Mouse (Mus musculus): ENCODE measurements around the gene Kif27.

The Kif27 gene

DNA sequence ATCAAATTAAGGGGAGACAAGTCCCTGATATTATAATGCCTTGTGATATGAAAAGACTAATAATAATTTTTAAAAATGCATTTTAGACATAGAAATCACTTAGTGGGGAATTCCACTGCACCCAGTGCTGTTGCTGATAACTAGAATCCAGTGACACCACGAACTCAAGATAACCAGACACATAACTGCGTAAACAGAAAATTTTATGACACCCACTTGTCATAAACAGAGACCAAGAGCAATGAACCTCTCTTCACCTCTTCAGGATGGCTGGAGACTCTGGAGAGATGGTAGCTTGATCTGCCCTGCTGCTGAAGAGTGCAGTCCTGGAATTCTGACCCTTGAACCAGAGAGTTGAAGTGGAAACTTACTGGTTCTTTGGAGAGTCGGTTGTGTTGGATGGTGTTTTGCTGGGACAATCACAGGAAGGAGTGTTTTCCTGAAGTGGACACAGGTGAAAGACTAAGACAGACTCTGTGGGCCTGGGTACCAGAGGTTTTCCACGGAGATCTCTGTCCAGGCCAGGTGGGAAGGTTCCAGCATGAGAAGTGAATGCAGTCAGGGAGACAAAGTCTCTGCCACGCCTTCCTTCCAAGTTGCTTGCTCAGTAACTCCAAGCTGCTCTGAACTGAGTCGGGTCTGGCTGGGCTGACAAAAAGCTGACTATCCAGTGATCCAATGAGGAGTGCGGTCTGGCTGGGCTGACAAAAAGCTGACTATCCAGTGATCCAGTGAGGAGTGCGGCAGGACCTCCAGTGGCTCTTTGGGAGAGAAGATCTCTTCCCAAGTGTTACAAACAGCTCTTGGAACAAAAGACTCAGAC is 5.6 kb upstream of the Kif27 start:
- no peak for DNase-seq (ENCODE audit: low spot score in 2 of 2)

DNA sequence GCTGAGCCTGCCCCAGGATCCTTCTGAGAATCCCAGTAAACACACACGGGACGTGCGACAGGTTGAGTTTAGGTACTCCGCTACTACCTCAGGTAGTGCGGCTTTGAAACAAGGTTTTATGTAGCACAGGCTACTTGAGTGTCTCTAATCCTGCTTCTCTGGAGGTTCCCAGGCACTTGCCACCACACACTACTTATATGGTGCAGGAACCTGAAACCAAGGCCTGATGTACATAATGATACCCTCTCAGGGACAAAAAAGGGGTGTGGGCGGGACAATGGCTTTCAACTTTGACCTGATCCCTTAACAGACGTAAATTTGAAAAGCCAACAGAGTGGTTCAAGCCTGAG is 357 bp upstream of the Kif27 start:
- no peak for DNase-seq (ENCODE audit: low spot score in 2 of 2)

DNA sequence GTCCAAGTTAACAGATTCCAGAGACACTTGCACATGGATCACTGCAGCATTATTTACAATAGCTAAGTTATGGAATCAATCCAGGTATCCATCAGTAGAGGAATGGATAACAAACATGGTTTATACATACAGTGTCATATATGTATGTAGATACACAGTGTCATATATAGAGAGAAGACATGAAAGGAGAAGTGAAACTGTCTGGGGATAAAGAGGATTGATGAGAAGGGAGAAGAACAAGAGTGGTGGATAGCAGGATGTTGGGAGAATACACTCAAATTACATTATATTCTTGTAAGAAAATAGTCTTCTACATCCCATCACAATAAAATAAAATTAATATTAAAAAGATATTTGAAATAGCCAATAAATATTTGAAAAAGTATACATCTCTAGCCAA is 5.9 kb downstream of the Kif27 start:
- no peak for DNase-seq (ENCODE audit: low spot score in 2 of 2)

DNA sequence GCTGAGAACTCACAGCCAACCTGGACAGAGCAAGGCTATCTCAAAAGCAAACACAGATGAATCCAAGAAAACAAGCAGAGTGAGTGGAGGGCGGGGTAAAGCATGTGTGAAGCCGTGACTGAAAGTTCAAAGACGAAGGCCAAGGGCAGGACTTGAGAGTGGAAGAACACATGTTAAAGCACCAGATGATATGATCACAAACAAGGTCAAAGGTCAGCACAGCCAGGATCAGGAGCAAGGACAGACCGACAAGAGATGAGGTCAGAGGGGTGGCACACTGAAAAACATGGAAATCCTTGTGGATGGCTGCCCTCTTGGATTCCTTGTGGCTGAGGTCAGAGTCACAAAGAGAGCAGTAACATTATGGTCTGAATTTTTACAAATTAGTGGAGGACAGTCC is 8.3 kb downstream of the Kif27 start:
- DNase-seq (ENCODE audit: low spot score in 2 of 2) = no peak

DNA sequence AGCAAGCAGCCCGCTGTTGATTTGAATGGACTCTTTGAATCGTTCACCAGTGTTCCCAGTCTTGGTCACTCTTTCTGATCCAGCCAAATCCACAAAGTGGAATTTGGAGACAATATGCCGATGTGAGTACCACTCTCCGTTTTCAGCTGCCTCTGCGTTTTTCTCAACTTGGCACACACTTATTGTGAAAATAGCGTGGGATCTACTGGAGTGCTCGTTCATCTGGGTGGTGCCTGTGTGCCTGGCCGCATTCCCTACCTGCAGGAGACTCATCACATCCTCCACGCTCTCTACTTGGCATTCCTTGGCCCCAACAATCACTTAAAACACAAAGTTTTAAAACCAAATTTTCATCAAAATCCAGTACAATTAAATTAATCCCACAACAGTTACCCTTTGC is 14.4 kb downstream of the Kif27 start:
- DNase-seq (ENCODE audit: low spot score in 2 of 2) = peak; percentile 15 to 45

DNA sequence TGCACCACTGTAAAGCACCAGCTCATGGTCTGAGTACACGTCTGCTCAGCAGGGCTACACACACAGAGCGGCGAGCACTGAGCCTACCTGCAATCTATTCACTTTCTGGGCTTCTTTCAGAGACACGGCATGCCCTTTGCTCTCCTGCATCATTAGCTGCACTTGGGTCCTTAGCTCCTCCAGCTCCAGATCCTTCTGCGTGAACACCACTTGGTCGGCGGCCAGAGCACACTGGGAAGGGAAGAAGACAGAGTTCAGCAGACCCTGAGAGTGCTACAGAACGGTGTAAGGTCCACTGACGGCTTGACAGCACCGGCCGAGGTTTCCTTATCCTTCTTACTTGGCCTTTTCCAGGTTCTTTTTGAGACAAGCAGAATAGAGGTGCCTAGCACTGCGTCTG is 21.5 kb downstream of the Kif27 start:
- DNase-seq (ENCODE audit: low spot score in 2 of 2) = no peak

DNA sequence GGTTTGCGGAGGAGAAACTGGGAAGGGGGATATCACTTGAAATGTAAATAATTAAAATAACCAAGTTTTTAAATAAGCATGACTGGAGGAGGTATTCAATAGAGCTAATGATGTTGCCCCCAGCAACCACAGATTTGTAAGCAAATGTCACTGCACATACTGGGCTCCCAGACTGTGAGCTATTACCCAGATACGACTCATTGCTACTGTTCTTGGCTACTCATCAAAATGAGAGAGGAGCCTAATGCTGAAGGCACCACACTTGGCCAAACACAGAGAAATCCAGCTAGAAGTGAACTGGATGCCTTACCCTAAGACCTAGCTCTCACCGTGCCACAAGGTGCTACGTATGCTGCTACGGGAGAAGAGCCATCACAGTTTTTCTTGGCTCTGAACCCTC is 24.8 kb downstream of the Kif27 start:
- no peak for DNase-seq (ENCODE audit: low spot score in 2 of 2)

DNA sequence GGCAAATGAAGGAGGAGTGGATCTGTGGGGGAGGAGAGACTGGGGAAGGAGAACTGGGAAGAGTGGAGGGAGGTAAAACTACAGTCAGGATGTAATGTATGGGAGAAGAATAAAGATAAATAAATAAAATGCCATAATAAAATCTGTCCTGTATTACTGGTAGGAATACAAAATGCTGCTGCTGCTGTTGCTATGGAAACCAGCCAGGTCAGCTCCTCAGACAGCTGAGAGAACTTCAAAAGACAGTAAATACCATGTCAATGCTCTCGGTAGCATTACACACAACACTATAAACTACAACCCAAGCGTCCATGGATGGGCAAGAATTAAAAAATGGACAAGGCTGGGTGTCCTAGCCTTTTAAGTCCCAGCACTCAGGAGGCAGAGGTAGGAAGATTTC is 41.2 kb downstream of the Kif27 start:
- DNase-seq (ENCODE audit: low spot score in 2 of 2) = no peak

DNA sequence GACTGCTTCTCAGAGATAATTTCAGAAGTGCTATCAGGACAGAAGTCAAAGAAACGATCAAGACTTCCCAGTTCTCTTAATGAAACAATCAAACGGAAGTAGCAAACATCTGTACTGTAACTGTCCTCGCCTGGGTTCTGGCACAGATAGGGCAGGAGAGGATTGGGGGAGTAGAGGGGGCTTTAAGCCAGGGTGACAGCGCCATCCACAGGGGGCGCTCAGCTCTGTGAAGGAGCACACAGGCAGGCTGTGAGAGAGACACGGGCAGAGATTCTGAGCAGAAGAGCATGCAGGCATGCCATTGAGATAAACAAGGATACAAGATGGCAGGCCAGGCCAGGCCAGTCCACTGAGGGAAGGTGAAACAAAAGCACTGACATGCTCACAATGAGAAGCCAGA is 43.9 kb downstream of the Kif27 start:
- no peak for DNase-seq (ENCODE audit: low spot score in 2 of 2)

DNA sequence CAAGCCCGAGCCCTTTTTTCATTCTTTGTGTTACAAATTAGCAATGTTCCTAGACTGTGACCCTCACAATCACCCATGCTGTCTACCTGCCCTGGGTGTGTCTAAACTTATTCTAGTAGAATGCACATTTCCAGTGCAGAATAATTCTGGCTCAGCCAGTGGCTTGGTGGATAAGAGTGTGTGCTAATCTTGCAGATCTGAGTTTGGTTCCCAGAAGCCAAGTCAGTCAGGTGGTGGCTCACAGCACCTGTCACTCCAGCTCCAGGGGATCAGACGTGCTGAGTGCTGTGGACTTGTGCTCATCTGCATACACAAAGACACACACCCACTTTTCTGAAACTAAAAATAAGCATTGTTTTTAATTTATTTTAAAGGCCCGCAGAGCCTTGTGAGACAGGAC is 45.2 kb downstream of the Kif27 start:
- no peak for DNase-seq (ENCODE audit: low spot score in 2 of 2)

DNA sequence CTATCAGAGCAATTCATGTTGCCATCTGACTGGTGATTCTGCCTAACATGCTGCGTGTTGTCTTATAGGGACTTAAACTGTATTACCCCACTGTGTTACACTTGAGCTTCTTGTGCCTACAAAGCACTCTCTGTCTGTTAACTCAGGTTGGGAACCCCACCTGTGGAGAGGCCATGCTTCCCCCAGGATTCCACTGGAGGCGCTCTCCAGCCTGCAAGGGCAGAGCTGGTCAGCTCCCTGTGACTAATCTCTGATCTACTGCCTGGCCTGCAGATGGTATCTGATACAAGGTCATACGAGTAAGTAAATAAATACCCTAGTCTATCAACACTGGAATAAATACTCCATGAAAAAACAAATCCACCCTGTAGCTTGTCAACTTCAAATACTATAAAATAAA is 47.6 kb downstream of the Kif27 start:
- no peak for DNase-seq (ENCODE audit: low spot score in 2 of 2)

DNA sequence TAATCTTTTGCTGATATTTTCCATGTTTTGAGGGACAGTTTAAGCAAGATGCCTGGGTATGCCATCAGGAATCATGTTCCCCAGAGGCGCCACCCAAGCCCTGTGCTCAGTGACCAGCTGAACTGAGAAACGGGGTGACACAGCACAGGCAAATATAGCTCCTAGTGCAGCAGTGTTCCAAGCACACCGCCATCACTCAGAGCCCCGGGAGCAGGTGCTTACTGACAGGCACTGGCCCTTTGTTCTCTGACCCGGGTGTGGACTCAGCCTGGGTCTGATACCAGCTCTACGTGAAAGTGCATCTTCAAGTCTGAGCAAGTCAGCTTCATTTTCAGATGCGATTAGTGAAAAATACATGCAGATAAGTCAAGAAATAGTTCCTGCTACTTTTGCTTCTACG is 49.4 kb downstream of the Kif27 start:
- no peak for DNase-seq (ENCODE audit: low spot score in 2 of 2)

DNA sequence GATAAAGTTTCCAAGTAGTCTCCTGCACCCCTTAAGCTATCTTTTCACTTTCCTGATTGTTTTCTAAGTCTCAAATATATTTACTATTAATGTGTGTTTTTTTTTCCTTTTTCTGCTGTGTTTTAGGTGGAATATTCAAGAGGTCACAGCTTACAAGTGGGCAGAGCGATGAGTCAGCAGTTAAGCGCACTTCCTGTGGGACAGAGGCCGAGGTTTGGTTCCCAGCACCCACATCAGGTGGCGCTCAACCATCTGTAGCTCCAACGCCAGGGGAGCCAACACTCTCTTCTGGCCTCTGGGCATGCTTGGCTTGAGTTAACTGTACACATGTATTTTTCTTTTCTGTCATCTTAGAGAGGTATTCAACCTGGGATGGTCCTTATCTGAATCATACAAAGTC is 51.5 kb downstream of the Kif27 start:
- DNase-seq (ENCODE audit: low spot score in 2 of 2) = no peak

DNA sequence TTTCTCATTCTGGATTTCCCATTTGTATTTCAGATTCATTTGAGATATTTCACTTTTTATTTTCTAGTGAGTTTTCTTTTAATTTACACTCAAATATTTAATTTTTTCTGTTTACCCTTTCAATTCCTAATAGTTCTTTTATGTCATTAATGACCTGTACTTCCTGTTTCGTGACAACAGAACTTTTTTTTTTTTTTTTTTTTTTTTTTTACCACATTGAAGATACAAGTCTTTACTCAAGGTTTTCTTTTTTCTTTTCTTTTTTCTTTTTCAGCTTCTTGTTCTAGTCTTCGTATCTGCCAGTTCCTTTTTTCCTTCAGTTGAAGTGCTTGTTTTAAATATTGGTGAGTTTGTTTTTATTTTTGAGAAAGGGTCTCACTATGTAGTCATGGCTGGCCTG is 53.7 kb downstream of the Kif27 start:
- no peak for DNase-seq (ENCODE audit: low spot score in 2 of 2)

DNA sequence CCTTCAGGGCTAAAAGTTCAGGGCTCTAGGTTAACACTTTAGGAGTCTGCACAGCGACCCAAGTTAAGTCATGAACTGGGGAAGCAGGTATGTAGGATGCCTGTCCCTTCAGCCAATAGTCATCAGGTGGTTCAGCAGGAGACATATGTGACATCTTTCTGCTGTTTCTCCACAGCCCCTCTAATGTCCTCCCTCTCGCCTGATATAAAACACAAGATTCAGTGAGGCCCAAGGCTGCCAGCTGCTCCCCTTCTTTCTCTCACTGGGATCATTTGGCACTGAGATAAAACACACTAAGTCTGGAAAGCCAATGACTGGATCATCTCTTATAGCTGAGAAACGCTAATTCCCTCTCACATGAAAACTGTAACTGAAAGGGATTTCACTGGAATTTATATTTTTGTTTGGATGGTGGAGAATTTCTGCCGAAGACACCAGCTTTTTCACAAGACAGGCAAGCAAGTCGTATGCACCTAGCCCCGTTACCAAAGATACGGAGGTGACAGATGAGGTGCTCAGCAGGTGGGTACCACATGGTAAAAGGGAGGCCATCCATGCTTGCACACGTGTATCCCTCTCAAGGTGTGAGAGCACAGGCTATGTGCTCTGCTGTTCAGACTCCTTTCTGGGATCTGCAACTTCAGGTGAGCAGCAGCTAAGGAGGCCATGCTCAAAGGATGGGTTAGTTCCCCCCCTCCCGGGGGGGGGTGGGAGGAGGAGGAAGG is 56.3 kb downstream of the Kif27 start:
- no peak for DNase-seq (ENCODE audit: low spot score in 2 of 2)

DNA sequence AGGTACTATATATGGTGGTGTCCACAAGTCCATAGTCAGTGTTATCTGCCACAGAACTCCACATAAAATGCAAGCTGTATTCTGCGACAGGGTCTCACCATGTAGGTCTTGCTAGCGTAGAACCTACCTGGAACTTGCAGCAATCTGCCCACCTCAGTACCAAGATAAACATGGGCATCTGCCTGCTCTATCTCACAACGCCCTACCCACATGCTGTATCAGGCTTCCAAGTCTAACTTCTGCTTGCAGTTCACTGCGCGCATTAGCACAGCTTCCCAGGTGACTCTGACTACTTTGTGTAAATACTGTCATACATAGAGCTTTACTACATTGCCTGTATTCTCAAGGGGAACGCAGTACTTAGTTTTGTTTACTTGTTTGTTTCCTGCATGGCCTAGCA is 57.0 kb downstream of the Kif27 start:
- DNase-seq (ENCODE audit: low spot score in 2 of 2) = no peak

DNA sequence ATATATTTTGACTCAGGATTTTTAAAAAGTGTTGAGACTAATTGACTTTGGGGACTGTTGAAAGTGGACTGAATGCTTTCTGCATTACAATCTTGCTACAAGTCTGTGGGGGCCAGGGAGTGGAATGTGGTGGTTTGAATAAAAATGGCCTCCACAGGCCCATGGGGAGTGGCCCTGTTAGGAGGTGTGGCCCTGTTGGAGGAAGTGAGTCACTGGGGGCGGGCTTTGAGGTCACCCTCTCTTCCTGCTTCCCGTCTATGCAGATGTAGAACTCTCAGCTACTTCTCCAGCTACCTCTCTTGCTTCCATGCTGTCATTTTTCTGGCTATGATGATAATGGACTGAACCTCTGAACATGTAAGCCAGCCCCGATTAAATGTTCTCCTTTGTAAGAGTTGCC is 60.2 kb downstream of the Kif27 start:
- DNase-seq (ENCODE audit: low spot score in 2 of 2) = no peak

DNA sequence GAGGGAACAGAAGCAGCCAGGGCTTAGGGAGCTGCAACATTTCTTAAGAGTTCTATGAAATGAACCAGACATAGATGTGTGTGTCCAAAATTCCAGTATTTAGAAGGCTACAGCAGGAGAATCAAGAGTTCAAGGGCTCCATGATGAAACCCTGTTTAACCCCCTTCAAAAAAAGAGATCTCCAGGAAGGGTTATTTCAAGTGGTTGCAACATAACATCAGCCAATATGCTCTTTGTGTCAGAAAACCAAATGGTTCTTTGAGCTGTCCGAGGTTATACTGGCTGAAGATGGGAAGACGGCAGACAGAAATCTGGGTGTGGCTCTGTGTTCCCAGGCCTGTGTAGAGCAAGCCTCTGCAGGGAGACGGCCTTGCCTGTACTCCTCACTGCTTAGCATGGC is 63.3 kb downstream of the Kif27 start:
- no peak for DNase-seq (ENCODE audit: low spot score in 2 of 2)

DNA sequence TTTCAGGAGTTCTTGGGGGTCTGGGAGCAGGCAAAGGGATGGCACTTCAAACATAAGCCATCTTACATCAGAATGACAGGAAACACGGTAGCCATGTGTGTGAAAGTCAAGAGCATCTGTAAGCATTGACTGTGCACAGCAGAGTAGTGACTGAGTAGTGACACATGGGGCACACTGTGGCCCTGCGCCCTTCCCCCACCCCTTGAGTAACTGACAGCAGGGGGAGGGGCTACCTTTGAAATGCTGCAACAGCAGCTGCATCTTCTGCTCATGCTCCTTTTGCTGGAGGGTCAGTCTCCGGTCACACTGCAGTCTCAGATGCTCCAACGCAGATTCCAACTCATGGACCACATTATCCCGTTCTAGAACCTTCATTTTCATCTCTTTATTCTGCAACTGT is 66.1 kb downstream of the Kif27 start:
- DNase-seq (ENCODE audit: low spot score in 2 of 2) = no peak

DNA sequence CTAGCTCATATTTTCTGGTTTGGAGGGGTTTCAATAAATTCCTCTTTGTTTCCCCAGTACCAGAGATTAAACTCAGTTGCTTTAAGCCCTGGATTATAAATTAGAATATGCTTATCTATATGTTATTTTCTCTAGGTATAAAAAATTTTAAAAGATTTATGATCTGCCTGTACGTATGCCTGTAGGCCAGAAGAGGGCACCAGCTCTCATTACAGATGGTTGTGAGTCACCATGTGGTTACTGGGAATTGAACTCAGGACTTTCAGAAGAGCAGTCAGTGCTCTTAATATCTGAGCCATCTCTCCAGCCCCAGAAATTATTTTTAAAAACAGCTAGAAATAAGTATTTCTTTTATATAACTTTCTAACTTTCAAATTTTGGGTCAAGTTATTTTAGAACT is 69.6 kb downstream of the Kif27 start:
- no peak for DNase-seq (ENCODE audit: low spot score in 2 of 2)

DNA sequence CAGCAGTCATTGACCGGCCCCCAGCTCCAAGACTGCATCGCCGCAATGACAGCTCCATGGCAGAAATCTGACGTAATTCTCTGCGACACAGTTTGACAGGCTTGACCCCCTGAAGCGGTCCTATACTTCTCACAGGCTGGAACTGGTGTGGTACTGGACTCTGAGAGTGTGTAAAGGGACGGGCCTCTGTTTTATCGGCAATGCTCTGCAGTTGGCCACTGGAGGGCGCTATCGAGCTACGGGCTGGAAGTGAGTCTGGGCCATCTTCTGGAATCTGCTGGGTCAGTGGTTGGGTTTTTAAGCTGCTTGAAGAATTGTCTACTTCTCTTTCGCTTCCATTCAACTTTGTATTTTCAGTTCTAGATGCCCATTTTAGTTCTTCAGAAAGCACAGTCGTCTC is 71.1 kb downstream of the Kif27 start:
- peak; percentile 65 to 77 for DNase-seq (ENCODE audit: low spot score in 2 of 2)

DNA sequence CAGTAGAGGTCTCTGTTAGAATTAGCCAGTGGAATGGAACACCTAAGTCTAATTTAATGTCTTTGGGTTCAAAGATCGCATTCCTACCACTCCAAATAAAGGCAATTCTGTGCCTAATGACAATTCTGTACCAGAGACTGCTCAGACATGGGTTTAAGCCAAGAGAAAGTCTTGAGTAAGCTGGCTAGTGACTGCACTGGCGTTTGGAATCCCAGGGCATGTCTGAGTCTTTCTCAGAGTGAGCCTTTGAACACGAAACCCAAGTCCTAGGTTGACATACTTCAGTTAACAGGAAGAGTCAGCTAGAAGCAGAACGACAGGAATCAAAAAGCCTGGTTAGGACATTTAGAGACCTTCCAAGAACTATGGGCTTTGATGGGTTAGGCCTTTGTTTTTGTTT is 75.5 kb downstream of the Kif27 start:
- DNase-seq (ENCODE audit: low spot score in 2 of 2) = no peak

DNA sequence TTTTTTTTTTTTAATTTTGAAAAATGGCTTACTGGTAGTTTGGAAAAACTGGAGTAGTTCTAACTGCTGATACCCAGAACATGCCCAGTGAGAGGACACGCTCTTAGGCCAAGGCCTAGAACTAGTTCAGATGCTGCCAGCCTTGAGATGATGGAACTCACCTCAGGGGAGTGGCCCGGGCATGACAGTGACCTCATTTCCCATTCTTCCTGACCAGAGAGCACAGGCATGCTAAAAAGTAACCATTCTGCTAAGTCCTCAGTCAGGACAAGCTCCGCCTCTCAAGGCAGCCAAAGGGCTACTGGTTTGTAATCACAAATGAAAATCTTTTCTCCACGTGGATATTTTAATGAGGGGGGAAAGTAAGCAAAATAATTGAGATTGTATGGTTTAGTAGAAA is 77.0 kb downstream of the Kif27 start:
- no peak for DNase-seq (ENCODE audit: low spot score in 2 of 2)

DNA sequence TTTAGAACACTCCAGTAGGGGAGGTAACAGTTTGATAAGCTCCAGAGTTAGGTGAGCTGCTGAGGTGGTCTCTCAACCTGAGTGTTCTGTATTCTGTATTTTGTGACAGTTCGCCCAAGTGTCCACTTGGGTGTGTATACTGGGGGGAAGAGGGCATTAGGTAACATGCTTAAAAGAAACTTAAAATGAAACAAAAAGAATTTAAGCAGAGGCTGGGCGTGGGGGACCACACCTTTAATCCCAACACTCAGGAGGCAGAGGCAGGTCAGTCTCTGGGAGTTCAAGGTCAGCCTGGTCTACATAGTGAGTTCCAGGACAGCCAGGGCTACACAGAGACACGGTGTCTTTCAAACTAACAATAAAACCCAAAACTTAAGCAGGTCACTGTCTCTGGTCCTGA is 78.4 kb downstream of the Kif27 start:
- no peak for DNase-seq (ENCODE audit: low spot score in 2 of 2)
